Mouse (Mus musculus): ENCODE measurements around the gene Zfp131.

Zfp131 gene

DNA sequence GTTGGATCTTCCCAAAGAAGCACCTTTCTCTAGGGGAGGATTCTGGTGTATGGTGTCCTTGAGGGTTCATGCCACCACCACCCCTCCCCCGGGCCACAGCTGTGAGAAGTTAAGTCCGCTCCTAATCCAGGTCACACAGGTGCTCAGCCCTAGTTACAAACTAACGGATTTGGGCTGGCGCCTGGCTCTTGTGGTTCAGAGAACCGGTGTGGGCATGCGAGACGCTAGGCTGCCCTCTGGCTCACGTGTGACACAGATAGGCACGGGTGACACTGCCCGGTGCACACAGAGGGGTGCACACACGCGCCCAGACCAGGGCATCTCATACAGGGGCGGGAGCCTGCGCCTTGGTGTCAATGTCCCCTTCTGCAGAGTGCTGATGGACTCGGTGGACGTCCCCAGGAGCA, 35.5 kb downstream of the Zfp131 start:
- DNase-seq (ENCODE audit: low spot score in 2 of 2): peak in 1 of 2 experiments; percentile 22

DNA sequence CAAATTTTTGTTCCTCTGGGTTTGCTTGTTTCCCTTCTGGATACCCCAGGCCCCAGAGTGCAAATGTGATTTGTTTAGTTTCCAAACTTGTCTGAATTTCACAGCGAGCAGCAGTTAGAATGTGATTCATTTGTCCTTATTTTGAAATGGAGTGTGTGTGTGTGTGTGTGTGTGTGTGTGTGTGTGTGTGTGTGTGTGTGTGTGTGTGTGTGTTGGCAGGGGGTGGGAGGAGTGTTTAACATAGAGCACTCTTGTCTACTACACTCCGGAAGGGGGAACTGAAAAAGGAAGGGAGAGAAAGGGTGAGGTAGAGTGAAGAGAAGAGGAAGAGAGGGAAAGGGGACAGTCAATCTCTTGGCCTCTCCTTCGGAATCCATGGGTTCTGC, 36.1 kb downstream of the Zfp131 start:
- DNase-seq (ENCODE audit: low spot score in 2 of 2): no peak

DNA sequence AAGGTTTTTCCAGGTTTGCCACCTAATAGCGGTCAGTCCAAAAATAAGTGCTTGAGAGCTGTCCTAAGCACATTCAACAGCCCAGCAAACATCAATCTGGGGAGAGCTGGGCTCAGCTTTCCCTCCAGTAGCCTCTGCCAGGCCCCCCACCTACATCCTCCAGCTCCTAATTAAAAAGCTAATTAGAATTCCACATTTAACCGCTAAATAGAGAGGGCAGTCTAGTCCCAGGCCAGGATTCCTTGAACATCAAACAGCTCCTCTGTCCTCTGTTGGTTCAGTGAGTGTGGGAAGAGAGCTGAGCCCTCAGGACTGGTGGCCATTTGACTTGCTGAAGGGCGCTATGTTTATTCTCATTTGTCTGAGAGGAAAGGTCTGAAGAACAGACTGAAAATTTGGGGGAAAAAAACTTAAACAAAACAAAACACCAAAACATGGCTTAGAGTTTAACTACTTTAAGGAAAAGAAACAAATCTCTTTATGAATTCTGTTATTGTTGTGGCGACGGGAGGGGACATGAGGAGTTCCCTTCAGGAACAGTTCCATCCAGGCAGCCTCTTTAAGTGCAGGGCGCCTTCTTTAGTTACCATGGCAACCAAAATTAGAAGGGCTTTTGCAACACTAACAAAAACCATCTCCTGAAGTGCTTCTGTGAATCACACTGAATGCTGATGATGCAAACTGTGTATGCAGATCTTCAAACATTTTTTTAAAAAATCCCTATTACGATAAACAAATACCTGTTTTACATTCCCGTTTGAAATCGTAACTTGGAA, 36.6 kb downstream of the Zfp131 start:
- no peak for DNase-seq (ENCODE audit: low spot score in 2 of 2)

DNA sequence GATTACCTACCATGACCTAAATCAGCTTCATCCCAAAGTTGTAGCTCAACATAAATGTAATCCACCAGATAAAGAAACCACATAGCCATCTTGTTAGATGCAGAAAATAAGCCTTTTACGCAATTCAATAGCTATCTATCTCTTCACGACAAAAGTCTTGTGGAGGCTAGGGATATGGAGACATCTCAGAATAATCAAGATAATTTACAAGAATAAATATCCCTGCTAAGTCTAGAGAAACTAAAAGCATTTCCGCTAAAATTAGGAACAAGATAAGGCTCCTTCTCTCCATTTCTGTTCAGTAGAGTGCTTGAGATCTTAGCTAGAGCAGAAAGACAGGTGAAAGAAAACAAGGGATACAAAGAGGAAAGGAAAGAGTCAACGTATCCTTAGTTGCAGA, 43.8 kb downstream of the Zfp131 start:
- DNase-seq (ENCODE audit: low spot score in 2 of 2): no peak

- no peak for DNase-seq (ENCODE audit: low spot score in 2 of 2)
These were observed 47.2 kb downstream of the Zfp131 start for GRCm38 (mm10) chr13:119743470-119743869.

GRCm38 (mm10) chr13:119742711-119743415, 47.8 kb downstream of the Zfp131 start:
- no peak for DNase-seq (ENCODE audit: low spot score in 2 of 2)

- DNase-seq (ENCODE audit: low spot score in 2 of 2): no peak
These were observed 49.1 kb downstream of the Zfp131 start for GRCm38 (mm10) chr13:119741390-119742237.

GRCm38 (mm10) chr13:119731448-119731847, 59.2 kb downstream of the Zfp131 start:
- no peak for DNase-seq (ENCODE audit: low spot score in 2 of 2)

GRCm38 (mm10) chr13:119729406-119729805, 61.3 kb downstream of the Zfp131 start:
- DNase-seq (ENCODE audit: low spot score in 2 of 2): no peak

GRCm38 (mm10) chr13:119727608-119728387, 62.9 kb downstream of the Zfp131 start:
- no peak for DNase-seq (ENCODE audit: low spot score in 2 of 2)

GRCm38 (mm10) chr13:119724541-119724940, 66.1 kb downstream of the Zfp131 start:
- DNase-seq (ENCODE audit: low spot score in 2 of 2): no peak

DNA sequence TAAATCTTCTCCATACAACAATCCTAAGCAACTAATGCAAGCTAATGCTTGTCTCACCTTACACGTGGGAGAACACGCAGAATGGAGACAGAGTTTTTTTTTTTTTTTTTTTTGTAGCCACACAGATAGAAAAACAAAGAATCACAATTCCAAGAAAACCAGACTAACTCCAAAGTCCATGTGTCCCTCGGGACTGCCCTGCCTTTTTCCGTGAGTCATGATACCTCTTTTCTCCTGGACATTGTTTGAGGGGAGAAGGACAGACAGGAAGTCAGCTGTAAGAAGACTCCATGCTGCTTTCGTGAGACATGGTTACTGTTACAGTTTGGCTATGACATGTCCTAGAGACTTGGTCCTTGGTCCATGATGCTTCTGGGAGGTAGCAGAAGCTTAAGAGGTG, 67.3 kb downstream of the Zfp131 start:
- no peak for DNase-seq (ENCODE audit: low spot score in 2 of 2)

- DNase-seq (ENCODE audit: low spot score in 2 of 2): no peak
These were observed 68.2 kb downstream of the Zfp131 start for GRCm38 (mm10) chr13:119722447-119722846.

DNA sequence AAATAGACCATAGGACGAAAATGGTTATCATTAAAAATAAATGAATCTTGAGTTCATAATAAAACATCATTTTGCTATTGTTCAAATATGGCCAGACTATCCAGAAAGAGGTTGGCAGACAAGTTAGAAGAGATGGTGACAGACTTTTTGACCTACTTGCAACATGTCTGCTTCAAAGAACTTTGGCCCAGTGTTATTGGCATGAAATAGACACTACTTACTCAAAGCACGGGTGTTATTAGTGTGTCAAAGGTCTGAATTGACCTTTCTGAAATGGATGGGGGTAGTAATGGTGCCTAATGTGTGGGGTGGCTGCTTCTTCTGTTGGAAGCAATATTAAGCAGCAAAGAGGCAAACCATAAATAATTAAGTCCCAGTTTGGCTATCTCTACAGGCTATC, 74.6 kb downstream of the Zfp131 start:
- DNase-seq (ENCODE audit: low spot score in 2 of 2): no peak

Data from right cerebral cortex, postnatal 36 days (tissue).